Mouse (Mus musculus) adrenal gland, postnatal 36 days (tissue): ENCODE measurements around the gene Mrps24. TPM values are rescaled to one million over a fixed set of nuclear protein-coding genes. Genes with fewer than 3 reads are reported as not detected.

Experiments
- DNase-seq, 2 experiments: peaks; one replicate each; pipeline ENCODE4 v3.0.0; 2021; ENCODE audit warnings: mixed read lengths in 1 of 2
- total RNA-seq, 2 experiments: library from RNA; stranded (reverse); gene quantifications; 2 replicates each; pipeline ENCODE4 v1.2.3; 2021

The Mrps24 gene
- total RNA-seq, 2 experiments from 2014 or later = 117 to 202 TPM

GRCm38 (mm10) chr11:5706874-5707529 is 8.5 kb downstream of the Mrps24 start:
- DNase-seq = peak; percentile 43 to 48

- no peak for DNase-seq
Measured at GRCm38 (mm10) chr11:5705972-5706371, 9.5 kb downstream of the Mrps24 start.

- no peak for DNase-seq
Measured at GRCm38 (mm10) chr11:5703341-5703740, 12.1 kb downstream of the Mrps24 start.

GRCm38 (mm10) chr11:5702957-5703332 is 12.5 kb downstream of the Mrps24 start:
- DNase-seq = no peak

- no peak for DNase-seq
Measured at GRCm38 (mm10) chr11:5702271-5702956, 13.1 kb downstream of the Mrps24 start.

GRCm38 (mm10) chr11:5701821-5702220 is 13.7 kb downstream of the Mrps24 start:
- no peak for DNase-seq

GRCm38 (mm10) chr11:5701300-5701699 is 14.2 kb downstream of the Mrps24 start:
- no peak for DNase-seq

GRCm38 (mm10) chr11:5700808-5701207 is 14.7 kb downstream of the Mrps24 start:
- peak; percentile 37 to 45 for DNase-seq

GRCm38 (mm10) chr11:5691775-5692174 is 23.7 kb downstream of the Mrps24 start:
- DNase-seq = peak; percentile 50 to 64

GRCm38 (mm10) chr11:5684283-5684682 is 31.2 kb downstream of the Mrps24 start:
- no peak for DNase-seq

- DNase-seq = peak; percentile 68 to 79
Measured at GRCm38 (mm10) chr11:5682541-5682940, 32.9 kb downstream of the Mrps24 start.

Other genes with a start within 250 kb of the Mrps24 start
- 100 to 1,000 TPM; 199 to 215 TPM for gene Xbp1, start 195.0 kb downstream of the Mrps24 start, total RNA-seq
- gene Ccdc117, start 173.5 kb downstream of the Mrps24 start, total RNA-seq = 10 to 100 TPM; 33.7 to 37.5 TPM
- not detected for gene Ankrd36, start 146.0 kb downstream of the Mrps24 start, total RNA-seq
- 10 to 100 TPM; 59.2 to 64.6 TPM for gene Urgcp, start 46.7 kb upstream of the Mrps24 start, total RNA-seq
- gene Dbnl, start 72.8 kb upstream of the Mrps24 start, total RNA-seq = 10 to 100 TPM; 67.3 to 73.6 TPM
- not detected for gene Pgam2, start 88.1 kb upstream of the Mrps24 start, total RNA-seq
- gene Polm, start 122.3 kb upstream of the Mrps24 start, total RNA-seq = 1 to 10 TPM; 5.6 to 6.9 TPM
- 100 to 1,000 TPM; 372 to 401 TPM for gene Aebp1, start 146.3 kb upstream of the Mrps24 start, total RNA-seq
- 10 to 100 TPM; 44.3 to 50.2 TPM for gene Pold2, start 162.6 kb upstream of the Mrps24 start, total RNA-seq
- gene Myl7, start 183.1 kb upstream of the Mrps24 start, total RNA-seq = not detected
- gene Gck, start 234.4 kb upstream of the Mrps24 start, total RNA-seq = 1 to 10 TPM; 2.1 to 2.4 TPM
- 10 to 100 TPM; 70.0 to 86.4 TPM for gene Ykt6, start 240.0 kb upstream of the Mrps24 start, total RNA-seq